7 mouse cellular contexts compared by ENCODE assay signal in the genomic region with DNA sequence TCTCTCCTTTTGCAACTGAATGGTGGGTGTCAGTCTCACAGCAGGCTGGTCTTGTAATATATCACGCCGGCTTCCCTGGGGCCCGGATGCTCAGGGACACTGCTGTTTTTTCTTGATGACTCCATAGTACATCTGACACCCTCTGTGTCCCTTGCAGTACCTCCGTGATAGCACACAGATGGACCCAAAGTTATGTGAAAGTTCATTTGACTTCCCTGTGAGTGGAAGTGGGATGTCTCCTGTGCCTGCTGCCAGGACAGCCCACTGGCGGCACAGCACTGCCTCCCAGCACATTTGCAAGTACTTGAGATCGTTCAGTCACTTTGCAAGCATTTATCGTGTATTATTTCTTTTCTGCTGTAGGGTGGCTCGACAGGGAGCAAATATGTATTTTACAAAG.
A peak's percentile ranks its signal among the peaks of the same experiment; 100 is the strongest.
DNase-seq lines count a peak whose midpoint lies in the region; ATAC-seq and TF ChIP-seq lines count a peak whose summit lies in the region.

No protein-coding gene starts in this region.

- ATAC-seq in hindbrain, embryonic 12.5 days (ENCODE audit: low FRiP score) = no peak
- no peak for ATAC-seq in hindbrain, postnatal 0 days
- no peak for ATAC-seq in midbrain, embryonic 12.5 days (ENCODE audit: low FRiP score, low read depth)
- no peak for ATAC-seq in midbrain, postnatal 0 days (ENCODE audit: low FRiP score)
- ATAC-seq in intestine, embryonic 15.5 days = no peak
- no peak for ATAC-seq in monocyte, adult 5-6 weeks (replicated peaks; ENCODE audit: insufficient number of reproducible peaks, low FRiP score, low TSS enrichment, poor library complexity, severe bottlenecking)

- no peak overlapping the region for H3K9ac ChIP-seq in hindbrain, embryonic 12.5 days
- H3K9ac ChIP-seq in hindbrain, postnatal 0 days (replicated peaks; ENCODE audit: low read length) = no peak overlapping the region
- H3K9ac ChIP-seq in midbrain, embryonic 12.5 days (replicated peaks) = no peak overlapping the region
- no peak overlapping the region for H3K9ac ChIP-seq in midbrain, postnatal 0 days (replicated peaks; ENCODE audit: low read length, poor library complexity, severe bottlenecking)
- peak overlapping the region; percentile 12; the same call in 1 of the 2 replicates for H3K9ac ChIP-seq in intestine, embryonic 15.5 days

- H3K4me3 ChIP-seq in hindbrain, embryonic 12.5 days = no peak overlapping the region
- no peak overlapping the region for H3K4me3 ChIP-seq in hindbrain, postnatal 0 days (ENCODE audit: low read length)
- no peak overlapping the region for H3K4me3 ChIP-seq in midbrain, embryonic 12.5 days
- no peak overlapping the region for H3K4me3 ChIP-seq in midbrain, postnatal 0 days (ENCODE audit: low read depth, low read length)
- peak overlapping the region; percentile 23 for H3K4me3 ChIP-seq in intestine, embryonic 15.5 days (replicated peaks)

- 47% methylated on average over 8 of the region's 8 CpGs for WGBS in hindbrain, embryonic 12.5 days
- WGBS in hindbrain, postnatal 0 days = 51% methylated on average over 8 of the region's 8 CpGs
- WGBS in midbrain, embryonic 12.5 days = 61% methylated on average over 8 of the region's 8 CpGs
- WGBS in midbrain, postnatal 0 days = 52% methylated on average over 8 of the region's 8 CpGs
- WGBS in intestine, embryonic 15.5 days = 42% methylated on average over 8 of the region's 8 CpGs

- peaks cover 25% of the 10 kb centered on the region for H3K4me1 ChIP-seq in hindbrain, embryonic 12.5 days
- H3K4me1 ChIP-seq in hindbrain, postnatal 0 days (ENCODE audit: insufficient read depth, low read length) = 0 out of 2 replicates have a peak, but pooled peaks cover 4% of the 10 kb centered on the region
- peaks cover 34% of the 10 kb centered on the region for H3K4me1 ChIP-seq in midbrain, embryonic 12.5 days
- no peaks in the 10 kb centered on the region for H3K4me1 ChIP-seq in midbrain, postnatal 0 days (ENCODE audit: insufficient read depth, low read length)
- peaks cover 43% of the 10 kb centered on the region for H3K4me1 ChIP-seq in intestine, embryonic 15.5 days (replicated peaks)

- H3K27me3 ChIP-seq in hindbrain, embryonic 12.5 days = peaks cover 21% of the 10 kb centered on the region
- no peaks in the 10 kb centered on the region for H3K27me3 ChIP-seq in hindbrain, postnatal 0 days (ENCODE audit: insufficient read depth, low read length)
- peaks cover 32% of the 10 kb centered on the region; the same call in 1 of the 2 replicates for H3K27me3 ChIP-seq in midbrain, embryonic 12.5 days
- no peaks in the 10 kb centered on the region for H3K27me3 ChIP-seq in midbrain, postnatal 0 days (ENCODE audit: insufficient read depth, low read length)
- H3K27me3 ChIP-seq in intestine, embryonic 15.5 days (replicated peaks) = no peaks in the 10 kb centered on the region

- H3K9me3 ChIP-seq in hindbrain, embryonic 12.5 days (replicated peaks) = no peaks in the 10 kb centered on the region
- H3K9me3 ChIP-seq in hindbrain, postnatal 0 days (ENCODE audit: low read length) = no peaks in the 10 kb centered on the region
- no peaks in the 10 kb centered on the region for H3K9me3 ChIP-seq in midbrain, embryonic 12.5 days
- H3K9me3 ChIP-seq in midbrain, postnatal 0 days (ENCODE audit: low read length) = no peaks in the 10 kb centered on the region
- no peaks in the 10 kb centered on the region for H3K9me3 ChIP-seq in intestine, embryonic 15.5 days

- peaks cover 13% of the 10 kb centered on the region; the same call in 1 of the 2 replicates for H3K36me3 ChIP-seq in hindbrain, embryonic 12.5 days
- H3K36me3 ChIP-seq in hindbrain, postnatal 0 days (ENCODE audit: insufficient read depth, low read length) = no peaks in the 10 kb centered on the region
- H3K36me3 ChIP-seq in midbrain, embryonic 12.5 days = no peaks in the 10 kb centered on the region
- peaks cover 7% of the 10 kb centered on the region; the same call in 1 of the 2 replicates for H3K36me3 ChIP-seq in midbrain, postnatal 0 days (ENCODE audit: insufficient read depth, low read length)
- H3K36me3 ChIP-seq in intestine, embryonic 15.5 days = peaks cover 13% of the 10 kb centered on the region

- H3K4me2 ChIP-seq in hindbrain, embryonic 12.5 days (replicated peaks) = 0 out of 2 replicates have a peak overlapping the region, but pooled peaks have one; percentile 6
- H3K4me2 ChIP-seq in hindbrain, postnatal 0 days (ENCODE audit: low read depth, low read length) = no peak overlapping the region
- no peak overlapping the region for H3K4me2 ChIP-seq in midbrain, embryonic 12.5 days (replicated peaks)
- H3K4me2 ChIP-seq in midbrain, postnatal 0 days (ENCODE audit: low read depth, low read length, poor library complexity, severe bottlenecking) = no peak overlapping the region
- H3K4me2 ChIP-seq in intestine, embryonic 15.5 days (replicated peaks) = peak overlapping the region; percentile 52

- TF ChIP-seq CTCF in hindbrain, postnatal 0 days (IDR thresholded peaks at IDR 0.05; ENCODE audit: low read depth) = no peak
- TF ChIP-seq CTCF in midbrain, postnatal 0 days (IDR thresholded peaks at IDR 0.05) = no peak

- peak overlapping the region; percentile 8; the same call in 1 of the 2 replicates for H3K27ac ChIP-seq in hindbrain, embryonic 12.5 days
- no peak overlapping the region for H3K27ac ChIP-seq in hindbrain, postnatal 0 days
- H3K27ac ChIP-seq in midbrain, embryonic 12.5 days (replicated peaks) = 0 out of 2 replicates have a peak overlapping the region, but pooled peaks have one; percentile 61
- no peak overlapping the region for H3K27ac ChIP-seq in midbrain, postnatal 0 days (ENCODE audit: low read depth, low read length)
- H3K27ac ChIP-seq in intestine, embryonic 15.5 days = peak overlapping the region; percentile 85; the same call in 1 of the 2 replicates

- DNase-seq in hindbrain, postnatal 0 days (ENCODE audit: low spot score) = no peak
- no peak for DNase-seq in midbrain, postnatal 0 days (ENCODE audit: low spot score)
- DNase-seq in frontal cortex, postnatal 14 days (ENCODE audit: low spot score in 2 of 2) = no peak

Comparison
In these comparisons a context has a peak if more than half of its experiments do, and no peak if none do; other contexts are left out.
1. H3K27ac ChIP-seq: peak in hindbrain, embryonic 12.5 days (single experiment), midbrain, embryonic 12.5 days (single experiment) and intestine, embryonic 15.5 days (single experiment); none in hindbrain, postnatal 0 days (single experiment) and midbrain, postnatal 0 days (single experiment).
2. H3K4me2 ChIP-seq: peak in hindbrain, embryonic 12.5 days (single experiment) and intestine, embryonic 15.5 days (single experiment); none in hindbrain, postnatal 0 days (single experiment), midbrain, embryonic 12.5 days (single experiment) and midbrain, postnatal 0 days (single experiment).